Mouse (Mus musculus) layer of hippocampus, postnatal 10 days (tissue): Measurements from ENCODE around the gene Htra1. TPM values are rescaled to one million over a fixed set of nuclear protein-coding genes. Genes with fewer than 3 reads are reported as not detected.

Source experiments
- DNase-seq, 2 experiments: peaks; one replicate each; pipeline ENCODE4 v3.0.0; 2021; ENCODE audit warnings: low spot score in 2 of 2
- total RNA-seq, 2 experiments: library from RNA; stranded (reverse); gene quantifications; 2 replicates each; pipeline ENCODE4 v1.2.3; 2021

The Htra1 gene
- total RNA-seq, 2 experiments from 2014 or later: 228 to 241 TPM

DNA sequence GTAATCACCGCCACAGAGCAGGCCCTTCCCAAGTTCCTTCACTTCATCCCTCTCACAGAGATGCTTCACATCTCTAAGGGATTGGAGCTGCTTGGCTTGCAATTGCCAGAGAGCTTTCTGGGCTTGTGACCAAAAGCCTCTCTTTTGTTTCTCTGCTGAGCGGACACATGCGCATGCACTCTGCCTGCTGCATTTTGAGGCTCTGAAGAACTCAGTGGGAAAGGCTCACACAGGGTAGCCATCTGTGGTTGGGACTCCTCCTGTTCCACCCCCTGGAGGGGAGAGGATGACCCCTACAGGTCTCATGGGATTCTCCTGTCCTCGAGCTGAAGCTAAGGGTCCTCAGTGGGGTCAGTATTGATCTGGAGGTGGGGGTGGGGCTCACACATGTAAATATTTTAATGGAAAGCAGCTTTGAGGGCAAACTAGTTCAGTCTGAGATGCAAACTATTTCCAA, 30.0 kb downstream of the Htra1 start:
- peak; percentile 59 to 71 for DNase-seq

- DNase-seq: no peak
Observed at GRCm38 (mm10) chr7:130966451-130966850, 30.5 kb downstream of the Htra1 start.

- DNase-seq: no peak
Observed at GRCm38 (mm10) chr7:130966876-130967275, 31.0 kb downstream of the Htra1 start.

DNA sequence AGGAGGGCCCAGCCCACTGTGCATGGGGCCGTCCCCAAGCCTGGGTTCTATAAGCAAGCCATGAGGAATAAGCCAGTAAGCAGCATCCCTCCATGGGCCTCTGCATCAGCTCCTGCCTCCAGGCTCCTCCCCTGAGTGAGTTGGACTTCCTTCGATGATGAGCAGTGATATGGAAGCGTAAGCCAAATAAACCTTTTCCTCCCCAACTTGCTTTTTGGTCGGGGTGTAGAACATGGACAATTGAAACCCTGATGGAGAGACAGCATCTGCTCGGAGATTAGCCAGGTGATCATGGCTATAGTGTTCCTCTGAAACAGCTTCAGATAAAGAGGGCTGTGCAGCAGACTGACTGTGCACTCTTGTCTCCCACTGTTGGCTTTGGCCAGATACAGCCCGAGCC, 32.0 kb downstream of the Htra1 start:
- no peak for DNase-seq

DNA sequence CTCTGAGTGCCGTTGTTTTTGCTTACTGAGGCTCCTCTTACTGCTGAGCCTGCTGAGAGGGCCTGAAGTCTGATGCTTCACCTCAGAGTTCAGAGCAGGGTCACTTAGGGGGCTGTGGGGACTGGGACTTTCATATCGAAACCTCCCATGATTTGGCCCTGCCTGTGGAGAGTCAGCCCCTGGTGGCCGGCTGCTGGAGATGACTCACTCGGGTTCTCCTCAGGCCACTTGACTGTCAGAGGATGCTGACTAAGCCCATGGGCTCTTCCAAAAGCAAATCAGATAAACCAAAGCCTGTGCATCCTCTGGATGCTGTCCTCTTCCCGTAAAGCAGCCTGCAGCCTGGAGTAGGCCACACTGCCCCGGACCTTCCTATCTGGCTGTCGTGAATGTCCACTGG, 32.6 kb downstream of the Htra1 start:
- DNase-seq: no peak

GRCm38 (mm10) chr7:130969076-130969475, 33.2 kb downstream of the Htra1 start:
- DNase-seq: no peak

GRCm38 (mm10) chr7:130969507-130969906, 33.6 kb downstream of the Htra1 start:
- DNase-seq: no peak

GRCm38 (mm10) chr7:130972767-130973166, 36.9 kb downstream of the Htra1 start:
- no peak for DNase-seq

GRCm38 (mm10) chr7:130976305-130976935, 40.5 kb downstream of the Htra1 start:
- DNase-seq: peak in 1 of 2 experiments; percentile 53

- DNase-seq: peak; percentile 77 to 79
Observed at GRCm38 (mm10) chr7:130977794-130978521, 42.0 kb downstream of the Htra1 start.

DNA sequence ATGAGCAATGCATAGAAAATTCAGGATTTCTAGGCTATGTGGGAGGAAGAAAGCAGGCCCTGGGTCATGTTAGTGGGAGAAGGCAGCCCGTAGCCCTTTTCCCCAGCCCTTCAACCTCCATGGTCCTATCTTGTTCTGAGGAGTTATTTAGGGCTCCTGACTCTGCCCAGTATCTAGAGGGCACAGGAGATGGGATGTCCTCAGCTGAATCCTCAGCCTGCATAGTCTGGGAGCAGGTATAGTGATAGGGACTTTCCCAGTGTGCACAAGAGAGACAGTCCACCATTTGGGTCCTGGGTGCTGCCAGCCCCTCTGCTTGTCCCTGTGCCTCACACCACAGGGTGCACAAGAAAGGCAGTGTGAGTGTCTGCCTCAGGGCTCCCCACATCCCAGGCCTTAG, 42.6 kb downstream of the Htra1 start:
- DNase-seq: no peak

- DNase-seq: no peak
Observed at GRCm38 (mm10) chr7:130980130-130980529, 44.2 kb downstream of the Htra1 start.

DNA sequence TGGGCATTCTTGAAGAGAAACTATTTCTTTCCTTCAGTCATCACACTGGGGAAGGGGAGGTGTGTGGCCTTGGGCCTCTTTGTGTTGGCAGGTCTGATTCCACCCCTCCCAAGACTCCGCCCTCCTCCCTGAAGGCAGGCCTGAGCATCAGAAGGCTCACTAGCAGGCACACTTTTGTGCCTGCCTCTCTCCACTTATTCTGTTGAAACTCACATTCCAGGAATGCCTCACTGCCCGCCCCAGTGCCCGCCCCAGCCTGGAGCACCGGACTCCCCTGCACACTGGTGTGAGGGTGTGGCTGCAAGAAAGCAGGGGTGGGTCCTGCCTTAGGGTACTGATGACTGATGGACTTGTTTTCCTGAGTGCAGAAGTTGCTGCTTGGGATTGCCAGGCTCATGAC, 46.5 kb downstream of the Htra1 start:
- DNase-seq: no peak

DNA sequence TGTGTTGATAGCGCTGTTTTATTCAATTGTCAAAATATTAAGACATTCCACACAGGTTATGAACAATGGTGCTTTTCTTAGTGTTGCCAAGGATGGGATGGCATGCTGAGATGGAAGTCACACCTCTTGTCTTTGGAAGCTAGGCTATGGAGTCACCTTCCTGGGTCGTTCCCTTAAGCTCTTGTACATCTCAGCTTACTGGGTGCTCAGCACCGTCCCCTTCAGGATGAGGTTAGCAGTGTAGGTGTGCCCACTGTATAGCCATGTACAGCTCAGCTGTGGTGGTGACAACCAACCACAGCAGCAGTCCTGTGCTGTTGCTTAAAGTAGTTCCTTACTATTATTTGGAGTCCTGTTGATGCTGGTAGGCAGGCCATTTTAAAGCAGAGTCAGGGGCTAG, 47.0 kb downstream of the Htra1 start:
- no peak for DNase-seq

DNA sequence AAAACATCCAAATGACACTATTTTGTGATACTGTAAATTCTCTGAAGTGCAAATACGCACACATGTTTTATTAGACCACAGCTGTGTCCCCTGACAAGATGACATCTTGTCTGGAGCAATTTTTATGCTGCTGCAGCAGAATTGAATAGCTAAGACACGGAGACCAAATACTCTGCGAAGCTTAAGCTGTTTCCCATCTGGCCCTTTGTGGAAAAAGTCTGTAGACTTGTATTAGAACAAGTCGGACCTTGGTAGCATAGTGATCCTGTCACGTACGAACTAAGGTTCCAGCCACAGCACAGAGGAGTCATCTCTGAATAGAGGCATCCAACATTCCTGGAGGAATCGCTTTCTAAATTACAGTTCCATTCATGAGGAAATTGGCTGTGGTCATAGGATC, 48.4 kb downstream of the Htra1 start:
- DNase-seq: no peak

- DNase-seq: no peak
Observed at GRCm38 (mm10) chr7:130985193-130985592, 49.3 kb downstream of the Htra1 start.

GRCm38 (mm10) chr7:130985716-130986115, 49.8 kb downstream of the Htra1 start:
- no peak for DNase-seq

DNA sequence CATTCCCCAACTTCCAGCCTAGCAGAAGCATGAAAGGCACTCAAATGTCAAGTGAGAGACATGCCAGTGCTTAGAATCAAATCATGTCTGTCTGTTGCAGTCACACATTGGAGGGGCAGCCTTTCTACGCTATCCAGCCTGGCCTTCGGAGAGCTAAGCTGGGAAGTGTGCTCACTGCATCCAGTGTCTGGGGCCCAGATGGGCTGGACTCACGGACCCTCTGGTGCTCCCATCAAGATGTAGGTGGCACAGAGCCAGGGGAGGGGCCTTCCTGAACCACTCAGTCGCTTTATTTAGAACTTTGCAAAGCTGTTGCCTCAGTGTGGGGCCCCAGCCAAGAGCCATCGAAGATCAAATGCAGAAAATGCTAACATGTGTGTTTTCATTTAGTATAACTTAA, 52.2 kb downstream of the Htra1 start:
- DNase-seq: no peak

DNA sequence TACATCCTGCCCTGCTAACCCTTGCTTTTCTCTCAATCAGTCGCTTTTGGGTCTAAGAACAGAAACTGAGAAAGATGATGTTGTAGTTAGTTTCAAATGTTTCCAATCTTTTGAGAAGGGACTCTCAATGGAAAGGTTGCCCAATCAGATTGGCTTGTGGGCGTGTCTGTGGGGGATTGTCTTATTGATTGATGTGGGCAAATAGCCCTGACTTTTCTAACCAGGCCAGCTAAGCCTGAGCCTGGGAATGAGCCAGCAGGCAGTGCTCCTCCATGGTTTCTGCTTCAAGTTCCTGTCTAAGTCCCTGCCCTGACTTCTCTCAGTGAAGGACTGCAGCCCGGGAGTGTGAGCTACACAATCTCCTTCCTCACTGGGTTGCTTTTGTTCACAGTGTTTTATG, 53.5 kb downstream of the Htra1 start:
- DNase-seq: no peak

DNA sequence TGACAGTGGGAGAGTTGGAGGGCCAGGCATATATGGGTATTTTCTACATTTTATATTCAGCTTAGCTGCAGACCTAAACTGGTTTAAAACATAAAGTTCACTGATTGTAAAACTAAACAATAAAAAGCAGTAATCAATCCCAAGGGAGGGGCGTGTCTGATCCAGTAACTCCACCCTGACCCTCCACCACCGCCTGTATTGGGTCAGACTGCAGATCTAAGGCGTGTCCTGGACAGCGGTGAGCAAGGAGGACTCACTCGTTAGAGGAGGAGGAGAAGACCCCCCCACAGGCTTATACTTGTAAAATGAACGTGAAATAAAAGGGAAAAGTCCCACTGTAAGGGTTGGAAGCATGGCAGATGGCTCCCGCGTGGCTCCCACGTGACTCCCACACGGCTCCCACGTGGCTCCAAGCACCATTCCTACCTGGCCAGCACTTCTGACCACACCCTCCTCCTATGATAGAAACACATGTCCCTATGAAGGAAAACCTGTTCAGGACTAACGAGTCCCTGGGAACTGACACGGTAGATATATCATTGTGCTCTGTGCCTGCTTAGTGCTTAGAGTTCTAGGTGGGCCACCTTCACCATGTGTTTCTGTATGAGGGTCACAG, 55.4 kb downstream of the Htra1 start:
- DNase-seq: no peak

DNA sequence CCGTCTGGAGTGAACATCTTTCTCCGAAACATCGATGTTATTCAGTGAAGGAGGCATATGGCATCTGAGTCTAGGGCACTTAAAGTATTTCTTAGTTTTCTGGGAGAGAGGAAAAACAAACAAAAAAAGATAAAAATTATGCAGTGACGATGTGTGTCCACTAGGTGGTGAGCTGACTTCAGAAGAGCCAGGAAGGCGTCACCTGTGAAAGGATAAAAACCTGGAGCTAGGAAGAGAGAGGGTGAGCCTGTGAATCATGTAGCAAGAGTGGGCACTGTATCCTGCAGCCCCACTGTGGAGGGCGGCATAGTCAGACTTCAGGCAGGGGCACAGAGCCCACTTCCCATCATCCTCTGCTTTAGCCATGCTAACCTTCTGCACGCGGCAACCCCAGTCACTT, 58.0 kb downstream of the Htra1 start:
- DNase-seq: no peak

- DNase-seq: no peak
Observed at GRCm38 (mm10) chr7:131001976-131002726, 66.2 kb downstream of the Htra1 start.
